Mouse (Mus musculus): ENCODE measurements at regions not wholly inside any gene's neighbourhood (a gene's known extent, or its start where the extent isn't known, plus 50 kb on each side); places are given as distances from the start of the nearest gene placed in this dataset.
A peak's percentile ranks its signal among the peaks of the same experiment; 100 is the strongest.

GRCm38 (mm10) chr5:106789136-106789535, 92.0 kb upstream of the Zfp644 start:
- no peaks in the 10 kb centered on the region for H3K27me3 ChIP-seq (replicated peaks; ENCODE audit: control insufficient read depth, insufficient read depth, low read length)
- no peak overlapping the region for H3K4me2 ChIP-seq
- H3K9ac ChIP-seq (ENCODE audit: low read depth, low read length) = no peak overlapping the region
- WGBS = 40% methylated on average over 3 of the region's 3 CpGs
- H3K4me1 ChIP-seq (replicated peaks; ENCODE audit: control insufficient read depth, insufficient read depth, low read length) = 0 out of 2 replicates have a peak, but pooled peaks cover 1% of the 10 kb centered on the region
- no peak overlapping the region for H3K27ac ChIP-seq (ENCODE audit: low read depth, low read length)
- H3K4me3 ChIP-seq (ENCODE audit: low read depth, low read length) = no peak overlapping the region
- H3K36me3 ChIP-seq (ENCODE audit: control insufficient read depth, insufficient read depth, low read length) = no peaks in the 10 kb centered on the region
- no peak for ATAC-seq (replicated peaks; ENCODE audit: low FRiP score)
- H3K9me3 ChIP-seq (ENCODE audit: control insufficient read depth, low read length) = no peaks in the 10 kb centered on the region
- no peak for DNase-seq (ENCODE audit: low spot score)

DNA sequence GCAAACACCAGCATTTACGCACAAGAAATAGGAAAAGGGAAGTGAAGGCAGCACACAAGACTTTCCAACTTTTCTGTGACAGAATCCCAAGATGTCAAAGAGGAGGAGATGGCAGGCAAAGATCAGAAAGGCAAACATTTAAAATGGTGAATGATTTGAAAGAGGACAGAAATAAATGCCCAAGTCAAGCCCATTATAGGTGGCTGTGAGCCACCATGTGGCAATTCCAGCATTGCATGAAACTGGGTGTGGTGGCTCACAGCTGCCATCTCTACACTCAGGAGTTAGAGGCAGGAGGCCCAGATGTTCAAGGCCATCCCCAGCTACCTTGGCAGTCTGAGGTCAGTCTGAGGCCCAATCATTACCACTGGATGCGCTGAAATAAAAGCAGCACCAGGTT, 88.0 kb upstream of the Zfp644 start:
- H3K27me3 ChIP-seq (replicated peaks; ENCODE audit: control insufficient read depth, insufficient read depth, low read length) = no peaks in the 10 kb centered on the region
- no peak overlapping the region for H3K9ac ChIP-seq (ENCODE audit: low read depth, low read length)
- ATAC-seq (replicated peaks; ENCODE audit: low FRiP score) (no peak), DNase-seq (ENCODE audit: low spot score) (no peak)
- 70% methylated on average over 2 of the region's 2 CpGs for WGBS
- no peak overlapping the region for H3K4me2 ChIP-seq
- no peak overlapping the region for H3K27ac ChIP-seq (ENCODE audit: low read depth, low read length)
- H3K9me3 ChIP-seq (ENCODE audit: control insufficient read depth, low read length) = no peaks in the 10 kb centered on the region
- H3K4me1 ChIP-seq (replicated peaks; ENCODE audit: control insufficient read depth, insufficient read depth, low read length) = 0 out of 2 replicates have a peak, but pooled peaks cover 5% of the 10 kb centered on the region
- H3K36me3 ChIP-seq (ENCODE audit: control insufficient read depth, insufficient read depth, low read length) = no peaks in the 10 kb centered on the region
- no peak overlapping the region for H3K4me3 ChIP-seq (ENCODE audit: low read depth, low read length)

- Histone ChIP-seq H3K4me1 (replicated peaks; ENCODE audit: control insufficient read depth, insufficient read depth, low read length) (0 out of 2 replicates have a peak, but pooled peaks cover 5% of the 10 kb centered on the region), H3K27ac (ENCODE audit: low read depth, low read length) (no peak overlapping the region), H3K27me3 (replicated peaks; ENCODE audit: control insufficient read depth, insufficient read depth, low read length) (no peaks in the 10 kb centered on the region), H3K4me2 (peak overlapping the region; percentile 55), H3K9me3 (ENCODE audit: control insufficient read depth, low read length) (no peaks in the 10 kb centered on the region), H3K36me3 (ENCODE audit: control insufficient read depth, insufficient read depth, low read length) (no peaks in the 10 kb centered on the region), H3K4me3 (ENCODE audit: low read depth, low read length) (no peak overlapping the region), H3K9ac (ENCODE audit: low read depth, low read length) (no peak overlapping the region)
- 10% methylated on average over 11 of the region's 11 CpGs for whole genome bisulfite sequencing
- DNase-seq (ENCODE audit: low spot score) (no peak), ATAC-seq (replicated peaks; ENCODE audit: low FRiP score) (no peak)
These were observed 87.0 kb upstream of the Zfp644 start for GRCm38 (mm10) chr5:106783864-106784609.

DNA sequence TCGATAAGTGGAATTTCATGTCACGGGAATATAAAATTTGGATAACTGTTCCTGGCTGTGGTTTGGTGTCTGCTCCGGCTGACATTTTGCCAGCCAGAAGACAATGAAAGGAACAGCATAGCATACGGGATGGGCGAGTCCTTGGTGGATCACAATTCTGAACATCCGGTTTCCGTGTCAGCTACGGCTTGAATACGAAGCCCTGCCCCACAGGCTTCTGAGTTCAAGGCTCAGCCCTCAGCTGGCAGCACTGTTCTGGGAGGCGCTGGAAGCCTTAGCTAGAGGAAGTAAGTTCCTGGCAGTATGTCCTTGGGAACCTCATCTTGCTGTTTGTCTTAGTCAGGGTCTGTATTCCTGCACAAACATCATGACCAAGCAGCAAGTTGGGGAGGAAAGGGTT, 83.7 kb upstream of the Zfp644 start:
- Histone ChIP-seq H3K27ac (ENCODE audit: low read depth, low read length) (no peak overlapping the region), H3K9ac (ENCODE audit: low read depth, low read length) (no peak overlapping the region), H3K36me3 (ENCODE audit: control insufficient read depth, insufficient read depth, low read length) (no peaks in the 10 kb centered on the region), H3K4me3 (ENCODE audit: low read depth, low read length) (no peak overlapping the region), H3K4me1 (replicated peaks; ENCODE audit: control insufficient read depth, insufficient read depth, low read length) (0 out of 2 replicates have a peak, but pooled peaks cover 5% of the 10 kb centered on the region), H3K27me3 (replicated peaks; ENCODE audit: control insufficient read depth, insufficient read depth, low read length) (no peaks in the 10 kb centered on the region), H3K4me2 (no peak overlapping the region), H3K9me3 (ENCODE audit: control insufficient read depth, low read length) (no peaks in the 10 kb centered on the region)
- WGBS = 84% methylated on average over 10 of the region's 10 CpGs
- DNase-seq (ENCODE audit: low spot score) = no peak
- no peak for ATAC-seq (replicated peaks; ENCODE audit: low FRiP score)

GRCm38 (mm10) chr5:106778176-106778781, 81.2 kb upstream of the Zfp644 start:
- H3K36me3 ChIP-seq (ENCODE audit: control insufficient read depth, insufficient read depth, low read length) = no peaks in the 10 kb centered on the region
- 46% methylated on average over 8 of the region's 8 CpGs for WGBS
- no peaks in the 10 kb centered on the region for H3K27me3 ChIP-seq (replicated peaks; ENCODE audit: control insufficient read depth, insufficient read depth, low read length)
- no peak overlapping the region for H3K4me2 ChIP-seq
- H3K27ac ChIP-seq (ENCODE audit: low read depth, low read length) = no peak overlapping the region
- H3K9ac ChIP-seq (ENCODE audit: low read depth, low read length) = no peak overlapping the region
- no peaks in the 10 kb centered on the region for H3K9me3 ChIP-seq (ENCODE audit: control insufficient read depth, low read length)
- H3K4me3 ChIP-seq (ENCODE audit: low read depth, low read length) = no peak overlapping the region
- DNase-seq (ENCODE audit: low spot score) = no peak
- H3K4me1 ChIP-seq (replicated peaks; ENCODE audit: control insufficient read depth, insufficient read depth, low read length) = no peaks in the 10 kb centered on the region
- ATAC-seq (replicated peaks; ENCODE audit: low FRiP score) = no peak

- no peak for ATAC-seq (replicated peaks; ENCODE audit: low FRiP score)
- Histone ChIP-seq H3K9me3 (ENCODE audit: control insufficient read depth, low read length) (no peaks in the 10 kb centered on the region), H3K4me1 (replicated peaks; ENCODE audit: control insufficient read depth, insufficient read depth, low read length) (no peaks in the 10 kb centered on the region), H3K4me3 (ENCODE audit: low read depth, low read length) (no peak overlapping the region), H3K36me3 (ENCODE audit: control insufficient read depth, insufficient read depth, low read length) (no peaks in the 10 kb centered on the region), H3K27me3 (replicated peaks; ENCODE audit: control insufficient read depth, insufficient read depth, low read length) (no peaks in the 10 kb centered on the region), H3K27ac (ENCODE audit: low read depth, low read length) (no peak overlapping the region), H3K9ac (ENCODE audit: low read depth, low read length) (no peak overlapping the region), H3K4me2 (no peak overlapping the region)
- WGBS = 58% methylated on average over 5 of the region's 5 CpGs
- DNase-seq (ENCODE audit: low spot score) = no peak
These were observed 78.1 kb upstream of the Zfp644 start for GRCm38 (mm10) chr5:106775010-106775693.

GRCm38 (mm10) chr5:106773201-106773934, 76.3 kb upstream of the Zfp644 start:
- Histone ChIP-seq H3K9me3 (ENCODE audit: control insufficient read depth, low read length) (no peaks in the 10 kb centered on the region), H3K4me1 (replicated peaks; ENCODE audit: control insufficient read depth, insufficient read depth, low read length) (no peaks in the 10 kb centered on the region), H3K27me3 (replicated peaks; ENCODE audit: control insufficient read depth, insufficient read depth, low read length) (no peaks in the 10 kb centered on the region), H3K4me3 (ENCODE audit: low read depth, low read length) (no peak overlapping the region), H3K36me3 (ENCODE audit: control insufficient read depth, insufficient read depth, low read length) (no peaks in the 10 kb centered on the region), H3K4me2 (no peak overlapping the region), H3K27ac (ENCODE audit: low read depth, low read length) (no peak overlapping the region), H3K9ac (ENCODE audit: low read depth, low read length) (no peak overlapping the region)
- whole genome bisulfite sequencing = 55% methylated on average over 3 of the region's 3 CpGs
- ATAC-seq (replicated peaks; ENCODE audit: low FRiP score) (no peak), DNase-seq (ENCODE audit: low spot score) (no peak)

- WGBS = 53% methylated on average over 1 of the region's 1 CpGs
- ATAC-seq (replicated peaks; ENCODE audit: low FRiP score) = no peak
- no peak overlapping the region for H3K9ac ChIP-seq (ENCODE audit: low read depth, low read length)
These were observed 73.9 kb upstream of the Zfp644 start for GRCm38 (mm10) chr5:106771029-106771428.

More at GRCm38 (mm10) chr5:106771029-106771428, 73.9 kb upstream of the Zfp644 start:
- Histone ChIP-seq H3K4me2 (no peak overlapping the region), H3K36me3 (ENCODE audit: control insufficient read depth, insufficient read depth, low read length) (no peaks in the 10 kb centered on the region), H3K27me3 (replicated peaks; ENCODE audit: control insufficient read depth, insufficient read depth, low read length) (no peaks in the 10 kb centered on the region), H3K27ac (ENCODE audit: low read depth, low read length) (no peak overlapping the region), H3K4me3 (ENCODE audit: low read depth, low read length) (no peak overlapping the region), H3K9me3 (ENCODE audit: control insufficient read depth, low read length) (no peaks in the 10 kb centered on the region), H3K4me1 (replicated peaks; ENCODE audit: control insufficient read depth, insufficient read depth, low read length) (no peaks in the 10 kb centered on the region)
- DNase-seq (ENCODE audit: low spot score) = no peak
